8 mouse cellular contexts compared by ENCODE assay signal in the genomic region with DNA sequence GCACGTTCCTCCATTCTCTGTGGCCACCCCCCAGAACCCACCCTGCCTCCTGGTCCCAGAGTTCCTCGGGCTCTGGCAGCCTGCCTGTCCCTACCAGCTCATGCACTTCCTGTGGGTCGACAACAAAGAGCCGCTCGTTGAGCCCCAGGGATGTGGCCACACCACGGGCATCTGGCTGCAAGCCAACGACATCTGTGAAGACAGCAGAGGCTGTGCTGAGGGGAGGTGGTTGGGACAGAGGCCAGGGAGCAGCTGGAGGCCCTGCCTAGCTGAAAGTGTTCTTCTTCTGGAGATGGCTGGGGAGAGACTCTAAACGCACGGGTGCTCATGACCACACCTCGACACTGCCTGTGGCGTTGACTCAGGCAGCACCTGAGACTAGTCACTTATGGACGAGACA. TPM values are rescaled to one million over a fixed set of nuclear protein-coding genes. Genes with fewer than 3 reads are reported as not detected.
A peak's percentile ranks its signal among the peaks of the same experiment; 100 is the strongest.
DNase-seq lines count a peak whose midpoint lies in the region; ATAC-seq lines count a peak whose summit lies in the region.
"Had no signal": no experiment of that assay in that cellular context is flagged by ENCODE, and none has a peak within 500 bp of the region (broad histone marks: within the 10 kb centered on the region; RNA-seq: fewer than 3 reads in every experiment).

No protein-coding gene starts in this region.

- intact Hi-C loops in left cerebral cortex, postnatal 25 days (cut with DNase I), result no loop called here

- peak; percentile 36 for DNase-seq in ZHBTc4 (ENCODE audit: low read depth, low spot score)
- peak; percentile 36 for DNase-seq in cerebellum, adult 9-10 months
- DNase-seq in gastrocnemius, postnatal 10 days, result peak; percentile 61
- DNase-seq in kidney, adult 18-20 months, result peak; percentile 75
- peak; percentile 77 to 88 for DNase-seq in left cerebral cortex, postnatal 25 days (ENCODE audit: low spot score in 2 of 2)
- DNase-seq in spleen, postnatal 14 days (ENCODE audit: low spot score in 2 of 2), result peak; percentile 38 to 41

- peaks cover 5% of the 10 kb centered on the region; the same call in 1 of the 2 replicates for H3K4me1 ChIP-seq in midbrain, embryonic 16.5 days (ENCODE audit: control insufficient read depth, insufficient read depth, low read length)

- ATAC-seq in midbrain, embryonic 16.5 days, result peak; percentile 76

- no peaks in the 10 kb centered on the region; the same call in 1 of the 2 replicates for H3K36me3 ChIP-seq in midbrain, embryonic 16.5 days (ENCODE audit: control insufficient read depth, insufficient read depth, low read length)
- H3K36me3 ChIP-seq: liver, embryonic 15.5 days had no signal

- H3K27me3 ChIP-seq in midbrain, embryonic 16.5 days (ENCODE audit: control insufficient read depth, insufficient read depth, low read depth, low read length), result no peaks in the 10 kb centered on the region
- H3K27me3 ChIP-seq: liver, embryonic 15.5 days had no signal

- peak overlapping the region; percentile 13; the same call in 1 of the 2 replicates for H3K27ac ChIP-seq in midbrain, embryonic 16.5 days (ENCODE audit: low read length)
- H3K27ac ChIP-seq: liver, embryonic 15.5 days had no signal

- H3K9ac ChIP-seq in midbrain, embryonic 16.5 days (ENCODE audit: low read depth, low read length), result no peak overlapping the region
- H3K9ac ChIP-seq: liver, embryonic 15.5 days had no signal

- 24% methylated on average over 12 of the region's 12 CpGs for WGBS in midbrain, embryonic 16.5 days

- H3K4me2 ChIP-seq in midbrain, embryonic 16.5 days (ENCODE audit: low read length), result no peak overlapping the region
- H3K4me2 ChIP-seq: liver, embryonic 15.5 days had no signal

- H3K9me3 ChIP-seq in midbrain, embryonic 16.5 days (replicated peaks; ENCODE audit: control insufficient read depth, low read length, poor library complexity, severe bottlenecking), result no peaks in the 10 kb centered on the region
- H3K9me3 ChIP-seq: liver, embryonic 15.5 days had no signal

- no peak overlapping the region for H3K4me3 ChIP-seq in midbrain, embryonic 16.5 days (ENCODE audit: low read depth, low read length)
- H3K4me3 ChIP-seq: liver, embryonic 15.5 days had no signal

RNA-seq across cellular contexts. Expression of a gene that starts 17.1 kb away (rescaled TPM):
- total RNA-seq in gastrocnemius, postnatal 10 days (2021), result 1 to 10 TPM; 7.4 to 8.5 TPM
- 10 to 100 TPM; 33.1 to 35.1 TPM for total RNA-seq in left cerebral cortex, postnatal 25 days (2021)
- polyA plus RNA-seq in midbrain, embryonic 16.5 days (2015; fragmentation: Nextera tagmentation; extraction: Ambion mirVana), result 19.7 and 21.3 TPM in 2 replicates

RNA-seq across cellular contexts. Expression of a gene that starts 19.6 kb away (rescaled TPM):
- under 1 TPM; 0.56 to 0.82 TPM for total RNA-seq in gastrocnemius, postnatal 10 days (2021)
- total RNA-seq in left cerebral cortex, postnatal 25 days (2021), result 1 to 10 TPM; 2.3 to 2.7 TPM
- polyA plus RNA-seq in midbrain, embryonic 16.5 days (2015; fragmentation: Nextera tagmentation; extraction: Ambion mirVana), result 0.14 and 0.23 TPM in 2 replicates

RNA-seq across cellular contexts. Expression of a gene that starts 27.6 kb away (rescaled TPM):
- total RNA-seq in gastrocnemius, postnatal 10 days (2021), result 10 to 100 TPM; 34.5 to 42.6 TPM
- total RNA-seq in left cerebral cortex, postnatal 25 days (2021), result 100 to 1,000 TPM; 181 to 190 TPM
- polyA plus RNA-seq in midbrain, embryonic 16.5 days (2015; fragmentation: Nextera tagmentation; extraction: Ambion mirVana), result 92.1 and 100 TPM in 2 replicates

RNA-seq across cellular contexts. Expression of a gene that starts 45.1 kb away (rescaled TPM):
- 10 to 100 TPM; 10.2 to 13.2 TPM for total RNA-seq in gastrocnemius, postnatal 10 days (2021)
- 10 to 100 TPM; 26.3 to 28.3 TPM for total RNA-seq in left cerebral cortex, postnatal 25 days (2021)
- 37.3 and 41.9 TPM in 2 replicates for polyA plus RNA-seq in midbrain, embryonic 16.5 days (2015; fragmentation: Nextera tagmentation; extraction: Ambion mirVana)

Comparison
In these comparisons a context has a peak if more than half of its experiments do, and no peak if none do; other contexts are left out.
1. RNA of a gene that starts 27.6 kb away (total RNA-seq): 181 to 190 TPM in left cerebral cortex, postnatal 25 days; 34.5 to 42.6 TPM in gastrocnemius, postnatal 10 days; every median in the first group is over 4 times any median in the second.
2. Peak in every context shown above with its lines, with median percentiles within 50 percentile points of each other: DNase-seq.